Mouse (Mus musculus): ENCODE results near the gene Lasp1. TPM values are rescaled to one million over a fixed set of nuclear protein-coding genes. Genes with fewer than 3 reads are reported as not detected.

Gene Lasp1
- polyA plus RNA-seq, 1 experiment = 23.1 TPM

GRCm38 (mm10) chr11:97801409-97802193, 2.8 kb downstream of the Lasp1 start:
- Histone ChIP-seq H3K4me3 (ENCODE audit: control insufficient read depth, low read depth, low read length) (peak overlapping the region; percentile 9; the same call in 1 of the 2 replicates), H3K27ac (ENCODE audit: control insufficient read depth, insufficient read depth, low read depth, low read length) (no peak overlapping the region), H3K36me3 (ENCODE audit: control insufficient read depth, insufficient read depth, low read length) (no peaks in the 10 kb centered on the region), H3K4me1 (ENCODE audit: control insufficient read depth, insufficient read depth, low read length) (peaks cover 50% of the 10 kb centered on the region), H3K27me3 (ENCODE audit: control insufficient read depth, insufficient read depth, low read length) (0 out of 2 replicates have a peak, but pooled peaks cover 3% of the 10 kb centered on the region)
- TF ChIP-seq POLR2A (IDR thresholded peaks at IDR 0.05; ENCODE audit: control insufficient read depth, low read depth, low read length) (no peak), CTCF (IDR thresholded peaks at IDR 0.05; ENCODE audit: control insufficient read depth, insufficient read depth, insufficient replicate concordance, low read depth, low read length) (0 out of 2 replicates have a peak, but pooled peaks have one; percentile 5)

- no peak overlapping the region for H3K27ac ChIP-seq (ENCODE audit: control insufficient read depth, insufficient read depth, low read depth, low read length)
- H3K27me3 ChIP-seq (ENCODE audit: control insufficient read depth, insufficient read depth, low read length) = 0 out of 2 replicates have a peak, but pooled peaks cover 3% of the 10 kb centered on the region
- H3K4me1 ChIP-seq (ENCODE audit: control insufficient read depth, insufficient read depth, low read length) = peaks cover 50% of the 10 kb centered on the region
- H3K36me3 ChIP-seq (ENCODE audit: control insufficient read depth, insufficient read depth, low read length) = no peaks in the 10 kb centered on the region
- TF ChIP-seq POLR2A (IDR thresholded peaks at IDR 0.05; ENCODE audit: control insufficient read depth, low read depth, low read length) (no peak), CTCF (IDR thresholded peaks at IDR 0.05; ENCODE audit: control insufficient read depth, insufficient read depth, insufficient replicate concordance, low read depth, low read length) (no peak)
- no peak overlapping the region for H3K4me3 ChIP-seq (ENCODE audit: control insufficient read depth, low read depth, low read length)
These were observed 3.3 kb downstream of the Lasp1 start for GRCm38 (mm10) chr11:97802194-97802470.

DNA sequence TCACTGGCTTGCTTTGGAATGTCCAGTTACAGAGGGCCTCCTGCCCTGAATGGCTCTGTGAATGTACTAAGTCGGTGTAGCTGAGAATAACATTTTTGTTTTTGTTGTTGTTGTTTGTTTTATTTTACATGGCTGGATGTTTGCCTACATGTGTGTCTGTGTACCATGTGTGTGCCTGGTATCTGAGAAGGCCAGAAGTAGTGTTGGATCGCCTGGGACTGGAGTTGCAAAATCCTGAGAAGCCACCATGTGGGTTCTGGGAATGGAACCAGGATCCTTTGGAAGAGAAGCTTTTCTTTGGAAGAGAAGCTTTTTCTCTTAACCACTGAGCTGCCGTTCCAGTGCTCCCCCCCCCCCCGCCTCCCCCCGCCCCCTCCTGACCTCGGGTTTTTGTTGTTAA, 3.7 kb downstream of the Lasp1 start:
- Histone ChIP-seq H3K36me3 (ENCODE audit: control insufficient read depth, insufficient read depth, low read length) (no peaks in the 10 kb centered on the region), H3K27me3 (ENCODE audit: control insufficient read depth, insufficient read depth, low read length) (0 out of 2 replicates have a peak, but pooled peaks cover 3% of the 10 kb centered on the region), H3K4me1 (ENCODE audit: control insufficient read depth, insufficient read depth, low read length) (peaks cover 50% of the 10 kb centered on the region), H3K27ac (ENCODE audit: control insufficient read depth, insufficient read depth, low read depth, low read length) (no peak overlapping the region), H3K4me3 (ENCODE audit: control insufficient read depth, low read depth, low read length) (no peak overlapping the region)
- TF ChIP-seq POLR2A (IDR thresholded peaks at IDR 0.05; ENCODE audit: control insufficient read depth, low read depth, low read length) = no peak
- no peak for TF ChIP-seq CTCF (IDR thresholded peaks at IDR 0.05; ENCODE audit: control insufficient read depth, insufficient read depth, insufficient replicate concordance, low read depth, low read length)

- no peaks in the 10 kb centered on the region for H3K36me3 ChIP-seq (ENCODE audit: control insufficient read depth, insufficient read depth, low read length)
- no peak overlapping the region for H3K27ac ChIP-seq (ENCODE audit: control insufficient read depth, insufficient read depth, low read depth, low read length)
- TF ChIP-seq CTCF (IDR thresholded peaks at IDR 0.05; ENCODE audit: control insufficient read depth, insufficient read depth, insufficient replicate concordance, low read depth, low read length) (no peak), POLR2A (IDR thresholded peaks at IDR 0.05; ENCODE audit: control insufficient read depth, low read depth, low read length) (no peak)
- no peak overlapping the region for H3K4me3 ChIP-seq (ENCODE audit: control insufficient read depth, low read depth, low read length)
- H3K4me1 ChIP-seq (ENCODE audit: control insufficient read depth, insufficient read depth, low read length) = peaks cover 46% of the 10 kb centered on the region
- 0 out of 2 replicates have a peak, but pooled peaks cover 3% of the 10 kb centered on the region for H3K27me3 ChIP-seq (ENCODE audit: control insufficient read depth, insufficient read depth, low read length)
These were observed 5.0 kb downstream of the Lasp1 start for GRCm38 (mm10) chr11:97803847-97804246.

GRCm38 (mm10) chr11:97804841-97805661, 6.3 kb downstream of the Lasp1 start:
- no peaks in the 10 kb centered on the region for H3K36me3 ChIP-seq (ENCODE audit: control insufficient read depth, insufficient read depth, low read length)
- H3K27ac ChIP-seq (ENCODE audit: control insufficient read depth, insufficient read depth, low read depth, low read length) = no peak overlapping the region
- no peak for TF ChIP-seq CTCF (IDR thresholded peaks at IDR 0.05; ENCODE audit: control insufficient read depth, insufficient read depth, insufficient replicate concordance, low read depth, low read length)
- TF ChIP-seq POLR2A (IDR thresholded peaks at IDR 0.05; ENCODE audit: control insufficient read depth, low read depth, low read length) = no peak
- H3K27me3 ChIP-seq (ENCODE audit: control insufficient read depth, insufficient read depth, low read length) = 0 out of 2 replicates have a peak, but pooled peaks cover 3% of the 10 kb centered on the region
- peaks cover 40% of the 10 kb centered on the region for H3K4me1 ChIP-seq (ENCODE audit: control insufficient read depth, insufficient read depth, low read length)
- H3K4me3 ChIP-seq (ENCODE audit: control insufficient read depth, low read depth, low read length) = no peak overlapping the region

- H3K4me3 ChIP-seq (ENCODE audit: control insufficient read depth, low read depth, low read length) = no peak overlapping the region
These were observed 7.1 kb downstream of the Lasp1 start for GRCm38 (mm10) chr11:97805662-97806612.

More at GRCm38 (mm10) chr11:97805662-97806612, 7.1 kb downstream of the Lasp1 start:
- no peaks in the 10 kb centered on the region for H3K36me3 ChIP-seq (ENCODE audit: control insufficient read depth, insufficient read depth, low read length)
- H3K27me3 ChIP-seq (ENCODE audit: control insufficient read depth, insufficient read depth, low read length) = no peaks in the 10 kb centered on the region
- H3K4me1 ChIP-seq (ENCODE audit: control insufficient read depth, insufficient read depth, low read length) = peaks cover 36% of the 10 kb centered on the region
- no peak for TF ChIP-seq POLR2A (IDR thresholded peaks at IDR 0.05; ENCODE audit: control insufficient read depth, low read depth, low read length)
- TF ChIP-seq CTCF (IDR thresholded peaks at IDR 0.05; ENCODE audit: control insufficient read depth, insufficient read depth, insufficient replicate concordance, low read depth, low read length) = no peak
- no peak overlapping the region for H3K27ac ChIP-seq (ENCODE audit: control insufficient read depth, insufficient read depth, low read depth, low read length)
